Mouse (Mus musculus): ENCODE results near the gene Slc6a12. TPM values are rescaled to one million over a fixed set of nuclear protein-coding genes. Genes with fewer than 3 reads are reported as not detected.

The Slc6a12 gene
- 7.1 to 8.9 TPM (median 7.4 TPM) in 3 replicates for total RNA-seq (2017)

DNA sequence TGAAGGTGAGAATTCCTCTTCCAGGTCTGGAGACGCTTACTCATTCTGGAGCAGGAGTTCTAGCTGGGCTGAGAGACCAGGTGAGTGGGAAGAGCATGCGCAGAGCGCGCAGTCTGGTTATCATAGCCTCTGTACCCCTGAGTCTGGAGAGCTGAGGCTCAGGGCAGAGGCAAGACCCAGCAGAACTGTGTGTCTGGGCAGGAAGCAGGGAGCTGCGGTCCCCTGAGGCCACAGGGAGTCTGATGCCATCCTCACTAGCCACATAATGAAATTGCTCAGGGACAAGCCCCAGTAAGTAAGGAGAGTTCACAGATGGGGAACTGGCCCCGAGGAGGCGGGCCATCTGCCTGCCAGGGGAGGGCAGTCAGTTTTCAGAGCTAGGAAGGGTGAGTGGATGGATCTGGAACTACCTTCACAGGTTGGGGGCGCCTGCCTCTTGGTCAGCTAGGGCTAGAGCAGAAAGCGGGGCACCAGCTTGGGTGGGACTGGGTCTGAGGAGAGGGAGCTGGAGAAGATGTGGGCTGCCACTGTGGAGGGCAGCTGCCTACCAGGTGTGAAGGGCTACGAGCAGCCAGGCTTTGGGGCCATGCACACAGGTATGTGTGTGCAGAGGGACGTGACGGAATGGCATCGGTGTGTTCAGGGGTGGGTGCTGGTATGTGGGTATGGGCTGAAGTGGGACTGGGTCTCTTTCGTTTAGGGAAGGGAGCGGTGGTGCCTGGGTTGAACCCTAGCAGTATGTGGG is at the start of gene Slc6a12:
Gene Slc6a12 (plus strand): TSS at position 51 of the 745 bp plus-strand sequence.
- peak; percentile 73 for ATAC-seq (replicated peaks; ENCODE audit: insufficient number of reproducible peaks, low FRiP score, low TSS enrichment, poor library complexity, severe bottlenecking)

DNA sequence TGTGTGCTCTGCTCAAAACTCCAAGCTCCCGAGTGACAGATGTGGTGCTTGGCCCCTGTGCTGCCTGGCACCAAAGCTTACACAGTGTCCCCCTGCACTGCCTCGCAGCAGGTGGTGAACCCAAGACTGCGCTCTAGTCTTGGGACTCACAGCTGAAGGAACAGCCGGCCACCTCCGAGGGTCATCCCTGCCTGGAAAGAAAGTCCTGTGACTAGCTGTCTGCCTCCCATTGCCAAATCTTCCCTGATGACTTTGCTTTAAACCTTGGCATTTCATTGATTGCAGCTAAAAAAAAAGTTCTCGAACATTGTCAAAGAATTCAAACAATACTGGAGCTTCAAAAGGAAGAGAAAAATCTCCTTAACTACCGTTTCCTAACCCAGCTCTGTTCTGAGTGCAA is 43.6 kb upstream of the Slc6a12 start:
- no peak for ATAC-seq (replicated peaks; ENCODE audit: insufficient number of reproducible peaks, low FRiP score, low TSS enrichment, poor library complexity, severe bottlenecking)

DNA sequence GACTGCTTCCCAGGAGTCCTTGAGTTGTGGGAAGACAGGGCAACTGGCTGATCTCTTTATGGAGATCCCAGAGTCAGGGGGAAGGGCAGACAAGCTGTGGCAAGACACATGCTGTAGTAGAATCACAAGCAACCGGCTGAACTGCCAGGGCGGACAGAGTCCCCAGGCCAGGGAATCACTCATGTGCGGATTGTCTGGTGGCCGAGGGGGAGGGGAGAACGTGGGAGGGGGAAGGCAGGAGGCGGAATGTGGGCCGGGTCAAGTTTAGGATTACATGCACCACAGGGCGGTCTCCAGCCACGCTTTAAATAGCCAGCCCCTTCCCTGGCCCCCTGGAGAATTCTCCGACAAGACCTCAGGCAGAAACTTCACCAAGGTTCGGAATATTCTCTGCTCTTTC is 42.9 kb upstream of the Slc6a12 start, which contains the start of gene Slc6a13:
Gene Slc6a13 (plus strand): TSS at position 274 of the 400 bp plus-strand sequence.
- ATAC-seq (replicated peaks; ENCODE audit: insufficient number of reproducible peaks, low FRiP score, low TSS enrichment, poor library complexity, severe bottlenecking): no peak

DNA sequence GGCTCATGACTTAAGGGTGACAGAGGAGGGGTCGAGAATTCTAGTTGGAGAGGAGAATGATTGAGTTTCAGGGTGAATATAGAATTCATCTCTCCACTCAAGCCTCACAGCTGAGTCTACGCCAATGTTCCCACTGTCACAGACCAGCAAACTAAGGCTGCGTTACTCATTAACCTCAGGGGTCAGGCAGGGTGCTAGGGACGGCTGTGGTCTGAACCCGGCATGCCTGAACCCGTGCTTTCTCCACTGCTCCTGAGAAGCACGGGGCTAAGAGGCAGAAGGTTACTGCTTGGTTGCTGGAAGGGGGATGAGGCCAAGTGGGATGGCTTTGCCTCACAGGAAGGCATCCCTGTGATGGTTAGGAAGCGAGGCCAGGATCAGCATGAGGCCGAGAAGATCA is 42.4 kb upstream of the Slc6a12 start:
- ATAC-seq (replicated peaks; ENCODE audit: insufficient number of reproducible peaks, low FRiP score, low TSS enrichment, poor library complexity, severe bottlenecking): no peak

DNA sequence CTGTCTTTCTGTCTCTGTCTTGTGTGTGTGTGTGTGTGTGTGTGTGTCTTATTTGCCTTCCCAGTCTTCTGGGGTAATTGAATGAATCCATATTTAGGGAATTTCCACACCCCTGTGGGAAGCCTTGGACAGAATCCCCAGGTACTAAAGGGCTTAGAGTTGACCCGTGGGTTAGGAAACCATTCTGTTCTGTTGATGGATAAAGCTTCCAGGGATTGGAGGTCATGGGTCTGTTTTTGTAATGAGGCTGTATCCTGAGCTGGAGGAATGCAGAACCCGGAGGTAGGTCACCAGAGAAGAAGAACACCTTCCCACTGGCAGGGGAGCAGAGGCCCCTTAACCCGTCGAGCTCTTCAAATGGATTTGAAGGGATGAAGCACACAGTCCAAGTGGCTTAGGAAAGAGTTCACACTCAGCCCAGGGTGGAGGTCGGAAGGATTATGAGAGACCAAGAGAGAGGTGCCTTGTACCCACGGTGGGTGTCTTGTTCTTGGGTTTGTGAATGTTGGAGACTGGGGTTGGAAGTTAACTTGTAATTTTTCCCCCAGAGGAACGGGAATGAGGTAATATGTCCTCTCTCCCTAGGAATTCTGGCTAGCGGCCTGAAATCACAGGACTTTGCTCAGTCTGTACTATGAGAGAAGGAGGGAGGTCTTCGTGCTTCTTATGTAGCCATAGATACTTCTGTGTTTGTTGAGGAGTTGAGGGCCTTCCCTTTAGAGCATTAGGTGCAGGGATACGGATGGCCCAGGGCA is 39.2 kb upstream of the Slc6a12 start:
- no peak for ATAC-seq (replicated peaks; ENCODE audit: insufficient number of reproducible peaks, low FRiP score, low TSS enrichment, poor library complexity, severe bottlenecking)

DNA sequence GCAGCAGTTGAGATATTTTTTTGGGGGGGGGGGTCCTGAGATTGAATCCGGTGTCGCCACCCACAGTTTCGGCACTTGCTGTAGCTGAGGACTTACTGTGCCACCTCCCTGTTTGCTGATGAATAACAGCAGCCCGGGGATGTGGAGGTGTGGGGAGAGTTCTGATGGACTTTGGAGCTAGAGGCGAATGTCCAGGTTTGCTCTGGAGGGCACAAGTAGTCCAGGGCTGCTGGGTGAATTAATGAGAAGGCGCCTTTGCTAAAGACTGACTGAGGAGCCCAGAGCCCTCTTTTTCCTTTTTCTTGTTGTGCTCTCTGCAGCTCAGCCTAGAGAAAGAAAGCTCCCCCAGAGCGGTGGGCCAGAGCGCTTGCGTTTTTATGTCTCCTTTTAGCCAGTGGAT is 38.2 kb upstream of the Slc6a12 start:
- no peak for ATAC-seq (replicated peaks; ENCODE audit: insufficient number of reproducible peaks, low FRiP score, low TSS enrichment, poor library complexity, severe bottlenecking)

DNA sequence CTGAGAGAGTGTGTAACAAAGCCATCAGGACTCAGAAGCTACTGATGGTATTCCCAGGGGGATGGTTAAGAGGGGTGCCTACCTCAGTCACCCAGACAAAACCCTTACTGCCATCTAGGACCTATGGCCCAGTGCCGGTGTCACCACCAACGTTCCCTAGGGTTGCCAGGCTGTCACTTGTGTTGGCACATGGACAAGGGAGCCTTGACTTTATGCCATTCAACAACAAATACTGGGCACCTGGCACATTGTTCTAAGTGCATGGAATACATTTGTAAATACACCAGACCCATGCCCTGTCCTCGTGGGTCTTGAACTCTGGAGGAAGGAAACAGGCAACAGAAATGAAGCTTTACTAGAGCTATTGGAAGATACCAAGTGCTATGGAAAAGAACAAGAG is 37.3 kb upstream of the Slc6a12 start:
- ATAC-seq (replicated peaks; ENCODE audit: insufficient number of reproducible peaks, low FRiP score, low TSS enrichment, poor library complexity, severe bottlenecking): no peak

DNA sequence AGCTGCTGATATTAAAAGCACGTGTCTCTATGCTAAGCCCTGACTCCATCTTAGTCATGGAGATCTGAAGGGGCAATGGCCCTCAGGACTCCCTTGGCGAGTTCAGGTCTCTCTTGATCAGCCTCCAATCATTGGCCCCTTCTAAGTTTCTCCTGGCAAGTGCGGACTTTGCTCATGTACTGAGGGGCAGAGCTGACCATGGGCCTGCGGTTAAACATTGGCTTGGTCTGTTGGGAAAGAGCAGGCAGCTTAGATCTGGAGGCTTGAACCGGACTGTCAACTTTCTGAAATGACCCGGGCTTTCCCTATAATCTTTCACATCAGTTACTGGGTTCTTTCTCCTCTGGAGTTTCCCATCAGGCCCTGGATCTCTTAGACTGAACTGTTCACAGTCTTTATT is 31.9 kb upstream of the Slc6a12 start:
- no peak for ATAC-seq (replicated peaks; ENCODE audit: insufficient number of reproducible peaks, low FRiP score, low TSS enrichment, poor library complexity, severe bottlenecking)

DNA sequence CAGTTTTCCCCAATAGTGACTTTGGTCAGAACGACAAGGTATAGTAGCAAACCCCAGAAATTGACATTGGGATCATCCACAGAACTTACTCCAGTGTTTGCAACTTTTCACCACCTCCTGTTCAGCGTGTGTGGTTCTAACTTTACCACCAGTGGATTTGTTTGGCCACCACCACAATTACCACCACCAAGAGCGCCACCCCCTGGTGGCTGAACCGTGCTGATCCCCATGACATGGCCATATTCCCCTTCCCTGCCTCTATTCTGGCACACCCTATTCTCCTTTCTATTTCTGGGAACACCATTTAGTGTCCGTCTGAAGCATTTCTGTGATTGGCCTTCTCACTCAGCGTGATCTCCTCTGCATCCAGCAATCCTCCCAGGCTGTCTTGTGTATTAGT is 23.8 kb upstream of the Slc6a12 start:
- no peak for ATAC-seq (replicated peaks; ENCODE audit: insufficient number of reproducible peaks, low FRiP score, low TSS enrichment, poor library complexity, severe bottlenecking)

DNA sequence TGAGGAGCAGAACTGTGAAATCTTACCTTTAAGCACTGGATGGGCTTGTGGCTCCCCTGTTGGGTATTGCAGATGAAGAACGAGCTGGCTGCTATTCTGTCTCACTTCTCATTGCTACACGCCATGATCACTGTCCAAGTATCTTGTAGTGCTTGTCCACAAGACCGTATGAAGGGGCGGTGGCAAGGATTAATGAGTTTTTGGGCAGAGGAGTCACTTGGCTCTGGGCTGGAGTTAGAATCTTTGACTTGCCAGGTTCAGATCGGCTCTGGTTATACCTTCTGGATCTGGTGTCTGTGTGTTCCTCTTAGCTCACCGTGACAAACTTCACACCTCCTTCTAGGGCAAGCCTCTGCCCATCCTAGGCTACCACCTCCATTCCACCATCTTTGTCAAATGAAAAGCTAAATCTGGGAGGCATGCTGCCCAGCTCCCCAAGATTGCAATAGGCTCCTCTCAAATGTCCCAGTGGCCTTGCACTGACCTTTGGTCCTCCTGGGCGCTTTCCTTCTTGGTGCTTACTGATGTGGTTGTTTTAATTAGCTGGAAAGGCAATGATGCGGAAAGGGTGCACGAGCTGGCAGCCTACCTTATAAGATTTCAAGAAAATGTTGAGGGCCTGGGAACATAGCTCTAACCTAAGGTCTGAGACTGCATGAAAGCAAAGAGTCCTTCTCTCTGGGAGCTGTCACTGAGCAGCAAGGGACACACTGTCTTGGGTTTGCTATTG is 20.3 kb upstream of the Slc6a12 start:
- ATAC-seq (replicated peaks; ENCODE audit: insufficient number of reproducible peaks, low FRiP score, low TSS enrichment, poor library complexity, severe bottlenecking): no peak

DNA sequence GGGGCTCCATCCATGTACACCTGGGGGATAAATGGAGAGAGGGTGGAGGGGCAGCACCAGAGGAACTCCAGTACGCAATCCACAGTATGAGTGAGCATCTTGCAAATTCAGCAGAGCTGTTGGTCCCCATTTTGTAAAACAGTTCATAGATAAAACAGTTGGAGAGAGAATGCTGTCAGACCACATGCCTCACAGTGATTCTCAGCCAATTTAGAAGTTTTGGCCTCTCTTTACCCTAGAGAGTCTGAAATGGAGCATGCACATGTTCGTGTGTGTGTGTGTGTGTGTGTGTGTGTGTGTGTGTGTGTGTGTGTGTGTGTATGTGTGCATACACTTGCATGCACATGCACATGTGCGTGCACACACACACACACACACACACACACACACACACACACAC is 17.6 kb upstream of the Slc6a12 start:
- no peak for ATAC-seq (replicated peaks; ENCODE audit: insufficient number of reproducible peaks, low FRiP score, low TSS enrichment, poor library complexity, severe bottlenecking)

DNA sequence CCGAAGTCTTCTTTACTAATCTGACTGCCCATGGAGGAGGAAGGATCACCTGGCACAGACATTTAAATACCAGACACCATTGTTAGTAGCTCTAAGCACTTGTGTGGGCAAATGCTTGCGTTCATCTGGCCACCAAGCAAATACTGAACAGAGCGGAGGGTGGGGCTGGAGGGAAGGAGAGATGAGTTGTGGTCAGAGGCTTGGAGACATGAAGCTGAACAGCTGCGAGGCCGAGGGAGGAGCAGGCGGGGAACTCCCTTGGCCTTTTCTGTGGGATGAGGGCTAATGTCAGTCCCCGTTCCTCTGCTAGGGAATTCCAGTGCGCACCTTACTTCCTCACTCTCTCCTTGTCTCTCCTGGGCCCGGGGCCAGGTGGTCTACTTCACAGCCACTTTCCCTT is 17.1 kb upstream of the Slc6a12 start:
- ATAC-seq (replicated peaks; ENCODE audit: insufficient number of reproducible peaks, low FRiP score, low TSS enrichment, poor library complexity, severe bottlenecking): no peak

DNA sequence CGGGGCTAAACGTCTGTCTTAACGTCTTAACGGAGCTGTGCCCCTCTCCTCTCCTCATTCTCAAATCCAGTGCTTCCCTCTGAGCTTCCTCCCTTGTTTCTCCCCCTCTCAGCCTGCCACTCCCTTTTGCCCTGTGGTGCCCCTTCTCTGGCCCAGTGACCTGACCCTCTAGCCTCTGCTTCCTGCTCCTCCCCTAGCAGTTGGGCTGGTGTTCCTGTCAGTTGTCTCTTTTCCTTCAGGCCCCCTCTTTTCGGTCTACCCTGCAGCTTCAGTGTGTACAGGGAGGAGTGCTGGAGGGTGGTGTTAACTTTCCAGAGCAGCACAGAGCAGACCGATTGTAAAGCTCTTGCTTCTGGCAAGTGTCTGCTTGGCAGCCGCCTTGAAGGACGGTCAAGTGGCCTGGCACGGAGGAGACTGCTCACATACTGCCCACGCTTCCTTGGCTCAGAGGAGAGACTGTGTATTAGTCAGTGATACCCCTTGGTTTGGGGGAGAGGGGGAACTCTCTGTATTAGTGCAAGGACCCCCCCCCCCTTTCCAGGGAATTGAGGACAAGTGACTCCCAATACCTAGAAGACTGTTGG is 16.3 kb upstream of the Slc6a12 start:
- no peak for ATAC-seq (replicated peaks; ENCODE audit: insufficient number of reproducible peaks, low FRiP score, low TSS enrichment, poor library complexity, severe bottlenecking)

DNA sequence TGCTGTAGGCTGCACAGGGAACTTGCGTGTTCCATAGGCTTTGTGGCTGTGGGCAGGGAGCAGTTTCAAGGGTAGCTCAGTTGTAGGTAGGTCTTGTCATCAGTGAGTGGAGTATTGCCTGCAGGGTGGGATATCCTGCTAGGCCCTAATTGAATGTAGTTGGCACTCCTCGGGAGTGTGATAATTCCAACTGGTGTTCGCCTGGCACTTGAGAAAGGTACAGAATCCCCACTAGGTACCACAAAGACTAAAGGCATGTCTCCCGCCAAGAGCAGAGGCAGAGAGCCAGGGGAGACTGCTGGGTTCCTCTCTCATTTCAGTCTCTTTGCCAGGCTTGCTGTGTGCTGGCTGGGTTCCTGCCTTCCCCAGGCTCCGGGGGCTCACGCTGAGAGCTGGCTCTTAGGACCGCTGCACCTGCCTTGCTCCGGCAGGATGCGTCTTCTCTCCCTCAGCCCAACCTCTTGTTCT is 14.4 kb upstream of the Slc6a12 start:
- no peak for ATAC-seq (replicated peaks; ENCODE audit: insufficient number of reproducible peaks, low FRiP score, low TSS enrichment, poor library complexity, severe bottlenecking)

DNA sequence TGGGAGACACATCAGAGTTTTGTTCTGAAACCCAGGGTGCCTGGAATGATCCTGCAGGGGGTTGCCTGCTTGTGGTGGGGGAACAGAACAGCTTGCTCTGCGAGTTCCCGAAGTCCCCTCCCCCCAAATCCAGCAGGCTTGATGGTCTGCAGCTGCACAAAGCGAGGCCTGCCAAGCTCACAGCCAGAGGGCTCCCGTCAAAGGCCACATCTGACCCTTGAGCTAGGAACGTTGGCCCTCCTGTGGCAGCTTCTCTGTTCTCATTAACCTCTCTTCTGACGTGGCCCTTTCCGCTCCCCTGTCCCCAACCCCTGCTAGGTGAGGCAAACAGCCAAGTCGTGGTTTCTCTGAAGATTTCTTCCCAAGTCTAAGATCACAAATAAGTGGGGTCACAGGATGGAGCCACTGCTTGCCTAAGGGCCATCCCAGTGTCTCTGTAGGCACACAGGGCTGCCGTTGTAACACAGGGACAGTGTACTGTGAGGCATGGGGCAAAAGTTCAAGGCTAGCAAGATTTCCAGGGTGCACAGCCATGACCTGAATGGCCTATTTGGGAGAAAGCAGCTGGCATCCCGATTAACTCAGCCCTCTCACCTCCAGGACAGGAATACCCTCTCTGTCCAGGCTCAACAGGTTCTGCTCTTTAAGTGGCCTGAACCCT is 12.9 kb upstream of the Slc6a12 start:
- ATAC-seq (replicated peaks; ENCODE audit: insufficient number of reproducible peaks, low FRiP score, low TSS enrichment, poor library complexity, severe bottlenecking): no peak

DNA sequence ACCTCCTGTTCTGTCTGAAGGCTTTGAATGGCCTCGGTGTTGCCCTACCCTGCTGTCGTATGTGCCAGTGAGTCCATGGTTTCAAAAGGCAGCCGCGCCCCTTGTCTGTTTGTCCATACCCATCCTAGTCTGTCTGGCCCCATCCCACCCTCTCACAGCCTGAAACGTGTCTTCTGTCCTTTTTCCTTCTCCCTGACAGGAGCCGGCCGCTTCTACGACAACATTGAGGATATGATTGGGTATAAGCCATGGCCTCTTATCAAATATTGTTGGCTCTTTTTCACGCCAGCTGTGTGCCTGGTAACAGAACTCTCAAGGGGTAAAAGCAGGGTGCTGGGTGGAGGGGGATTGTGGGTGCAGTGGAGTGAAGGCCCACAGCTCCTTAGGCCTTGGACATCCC is 7.0 kb upstream of the Slc6a12 start:
- ATAC-seq (replicated peaks; ENCODE audit: insufficient number of reproducible peaks, low FRiP score, low TSS enrichment, poor library complexity, severe bottlenecking): no peak

DNA sequence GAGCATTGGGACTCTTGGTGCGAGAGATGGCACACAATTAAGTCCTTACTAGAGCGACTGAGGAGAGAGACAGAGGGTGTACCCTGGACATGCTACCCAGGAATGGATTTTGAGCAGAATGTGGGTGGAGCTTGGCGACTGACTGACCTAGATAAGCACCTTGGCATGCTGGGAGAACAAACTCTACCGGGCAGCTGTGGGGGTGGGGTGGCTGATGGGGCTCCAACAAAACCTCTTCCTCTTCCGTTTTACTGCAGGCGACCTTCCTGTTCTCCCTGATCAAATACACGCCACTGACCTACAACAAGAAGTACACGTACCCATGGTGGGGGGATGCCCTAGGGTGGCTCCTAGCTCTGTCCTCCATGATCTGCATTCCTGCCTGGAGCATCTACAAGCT is 6.3 kb upstream of the Slc6a12 start:
- no peak for ATAC-seq (replicated peaks; ENCODE audit: insufficient number of reproducible peaks, low FRiP score, low TSS enrichment, poor library complexity, severe bottlenecking)

DNA sequence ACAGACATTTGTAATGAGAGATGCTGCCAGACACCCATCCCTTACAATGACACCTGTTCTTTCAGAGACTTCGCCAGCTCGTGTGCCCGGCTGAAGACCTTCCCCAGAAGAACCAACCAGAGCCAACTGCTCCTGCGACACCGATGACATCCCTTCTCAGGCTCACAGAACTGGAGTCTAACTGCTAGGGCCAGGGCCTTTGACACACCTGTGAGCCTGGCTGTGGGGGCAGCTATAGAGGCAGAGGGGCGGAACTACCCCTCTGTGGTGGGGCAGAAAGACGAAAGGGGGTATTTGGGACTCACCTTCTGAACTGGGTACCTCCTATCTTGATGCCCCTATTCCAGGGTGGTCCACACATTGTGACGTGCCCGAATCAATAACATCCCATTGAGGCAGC is 5.6 kb upstream of the Slc6a12 start:
- ATAC-seq (replicated peaks; ENCODE audit: insufficient number of reproducible peaks, low FRiP score, low TSS enrichment, poor library complexity, severe bottlenecking): no peak

All from monocyte, adult 5-6 weeks (primary cell).